Mouse (Mus musculus) forebrain, postnatal 0 days (tissue): ENCODE measurements at regions not wholly inside any gene's neighbourhood (a gene's known extent, or its start where the extent isn't known, plus 50 kb on each side); places are given as distances from the start of the nearest gene placed in this dataset.
A peak's percentile ranks its signal among the peaks of the same experiment; 100 is the strongest.

Source experiments
- ATAC-seq: fragments of 200-750 bp; cut with Nextera tagmentation; 2 replicates; pipeline ENCODE4 v1.8.0; 2017; ENCODE audit warnings: mild to moderate bottlenecking, moderate library complexity
- DNase-seq: peaks from one replicate; pipeline ENCODE4 v3.0.0-alpha.2; 2015
- H3K27ac ChIP-seq: fragments of 300-500 bp; sonication (generic); 2 replicates; pipeline ENCODE4 v1.5.1; 2014; ENCODE audit warnings: low read depth, mild to moderate bottlenecking, antibody characterized with exemption, low read length, moderate library complexity, mixed read lengths
- H3K27me3 ChIP-seq: fragments of 300-500 bp; sonication (generic); 2 replicates; pipeline ENCODE4 v1.6.1; 2014; ENCODE audit warnings: mild to moderate bottlenecking, low read length, mixed read lengths; ENCODE audit not compliant: insufficient read depth
- H3K36me3 ChIP-seq: fragments of 300-500 bp; sonication (generic); 2 replicates; pipeline ENCODE4 v1.6.1; 2014; ENCODE audit warnings: mild to moderate bottlenecking, moderate library complexity; ENCODE audit not compliant: insufficient read depth
- H3K4me1 ChIP-seq: fragments of 300-500 bp; sonication (generic); 2 replicates; pipeline ENCODE4 v1.6.1; 2014; ENCODE audit warnings: antibody characterized with exemption; ENCODE audit not compliant: insufficient read depth
- H3K4me2 ChIP-seq: fragments of 300-500 bp; sonication (generic); 2 replicates; pipeline ENCODE4 v1.6.1; 2014; ENCODE audit warnings: low read depth, mild to moderate bottlenecking, moderate library complexity
- H3K4me3 ChIP-seq: fragments of 300-500 bp; sonication (generic); 2 replicates; pipeline ENCODE4 v1.5.1; 2014; ENCODE audit warnings: low read depth, low read length, mixed read lengths
- H3K9ac ChIP-seq: fragments of 300-500 bp; sonication (generic); 2 replicates; pipeline ENCODE4 v1.6.1; 2014; ENCODE audit warnings: mild to moderate bottlenecking
- H3K9me3 ChIP-seq: fragments of 300-500 bp; sonication (generic); 2 replicates; pipeline ENCODE4 v1.6.1; 2016; ENCODE audit warnings: low read length
- CTCF ChIP-seq: sonication (generic); IDR thresholded peaks from 2 replicates; pipeline ENCODE4 v1.5.1; 2016; ENCODE audit warnings: antibody characterized with exemption, control low read depth, low read depth
- WGBS: fragments of 180-500 bp; shearing (Covaris S2); extraction: QIAGEN DNeasy Blood & Tissue Kit; methylation state at CpG from one replicate; pipeline ENCODE4 v1.1.7; 2014; 5-methylcytosine and 5-hydroxymethylcytosine counted together

- Histone ChIP-seq H3K9me3 (no peaks in the 10 kb centered on the region), H3K4me3 (no peak overlapping the region), H3K4me2 (no peak overlapping the region), H3K27me3 (no peaks in the 10 kb centered on the region), H3K4me1 (no peaks in the 10 kb centered on the region), H3K36me3 (no peaks in the 10 kb centered on the region), H3K27ac (no peak overlapping the region), H3K9ac (no peak overlapping the region)
- ATAC-seq (no peak), DNase-seq (peak; percentile 18)
- peak; percentile 64 for TF ChIP-seq CTCF
- 5% methylated on average over 1 of the region's 1 CpGs for WGBS
Measured at GRCm38 (mm10) chr13:74861373-74861970, 52.9 kb upstream of the Cast start.
